Mouse (Mus musculus) cerebellum, postnatal 14 days (tissue): ENCODE measurements around the gene Steap1.

Experiments used
- DNase-seq, 2 experiments: peaks; one replicate each; pipeline ENCODE4 v3.0.0; 2021; ENCODE audit warnings: mixed read lengths in 2 of 2

Gene Steap1

GRCm38 (mm10) chr5:5748866-5749682 lies at the start of gene Steap1:
Gene Steap1 (minus strand): TSS chr5:5749326.
- peak; percentile 93 to 96 for DNase-seq

DNA sequence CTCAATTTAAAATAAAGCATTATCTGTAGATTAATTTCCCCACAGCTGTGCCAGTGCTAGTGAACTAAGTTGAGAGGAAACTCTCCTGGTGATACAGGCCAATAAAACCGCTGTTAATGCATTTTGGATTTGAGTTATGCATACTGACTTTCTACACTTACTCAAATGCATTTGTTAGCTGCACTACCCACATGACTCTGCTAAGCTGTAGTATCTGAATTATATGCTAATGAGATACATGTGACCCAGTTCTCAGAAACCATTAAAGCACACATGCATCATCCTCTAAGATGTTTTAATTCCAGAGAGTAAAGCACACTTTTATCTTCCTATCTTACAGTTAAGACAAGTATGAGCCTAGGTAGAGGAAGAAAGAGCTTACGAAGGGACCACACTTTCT lies 38.0 kb upstream of the Steap1 start:
- DNase-seq, result no peak

DNA sequence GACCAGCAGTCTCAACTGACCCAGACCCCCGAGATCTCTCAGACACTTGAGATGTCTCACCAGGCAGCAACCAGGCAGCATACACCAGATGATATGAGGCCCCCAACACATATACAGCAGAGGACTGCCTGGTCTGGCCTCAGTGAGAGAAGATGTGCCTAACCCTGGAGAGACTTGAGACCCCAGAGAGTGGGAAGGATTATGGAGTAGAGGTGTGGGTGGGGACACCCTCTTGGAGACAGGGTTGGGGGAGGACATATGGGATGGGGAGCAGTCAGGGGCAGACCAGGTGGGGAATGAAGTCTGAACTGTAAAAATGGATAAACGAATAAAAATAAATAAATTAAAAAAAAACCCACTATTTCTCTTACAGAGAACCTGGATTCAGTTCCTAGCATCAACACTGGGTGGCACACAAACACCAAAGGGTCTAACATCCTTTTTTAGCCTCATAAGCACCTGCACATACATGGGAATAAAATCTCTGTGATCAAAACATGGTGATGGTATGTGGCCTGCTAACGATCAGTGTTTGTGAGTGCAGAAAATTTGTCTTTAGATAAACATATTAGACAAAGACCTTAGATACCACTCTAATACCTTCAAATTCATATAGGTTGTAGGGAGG lies 7.4 kb upstream of the Steap1 start:
- DNase-seq, result peak; percentile 20 to 41

- DNase-seq, result peak; percentile 80 to 83
Observed at GRCm38 (mm10) chr5:5755039-5755438, 5.9 kb upstream of the Steap1 start.

DNA sequence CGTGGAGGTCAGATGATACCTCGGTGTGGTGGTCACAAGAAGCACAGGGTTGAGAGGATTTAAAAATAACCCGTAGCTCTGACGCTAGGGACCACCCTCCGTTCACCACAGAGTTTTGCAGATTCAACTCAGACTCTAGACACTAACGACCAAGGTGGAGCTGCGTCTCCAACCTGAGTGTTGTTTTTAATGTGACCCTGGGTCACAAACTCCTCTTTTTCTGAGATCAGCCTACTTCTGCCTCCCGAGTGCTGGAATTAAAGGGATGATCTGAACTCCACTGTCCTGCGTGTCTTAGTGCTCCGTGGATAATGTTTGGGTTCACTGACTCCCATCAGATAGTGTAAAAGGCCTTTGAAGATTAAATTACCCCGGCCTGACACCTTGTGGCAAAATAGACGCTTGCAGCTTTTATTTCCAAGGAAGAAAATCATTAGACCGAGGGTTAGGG lies 671 bp upstream of the Steap1 start:
- peak; percentile 68 to 77 for DNase-seq

DNA sequence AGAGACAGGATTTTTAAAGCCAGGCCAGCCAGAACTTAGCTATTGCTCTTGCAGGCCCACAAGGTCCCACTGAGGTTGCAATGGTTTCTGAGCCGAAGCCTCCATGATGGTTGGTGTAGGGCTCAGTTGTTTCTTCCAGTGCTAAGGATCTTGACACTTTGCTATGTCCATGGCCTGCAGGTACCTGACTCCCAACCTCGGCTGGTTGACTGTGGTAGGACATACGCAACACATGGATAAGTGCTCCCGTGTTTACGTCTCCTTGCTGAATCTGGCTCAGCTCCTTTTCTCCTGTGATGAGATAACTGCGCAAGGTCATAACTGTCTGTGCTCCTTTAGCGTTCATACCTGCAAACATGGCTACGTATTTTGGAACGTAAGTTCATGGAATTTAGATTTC lies 14.7 kb downstream of the Steap1 start:
- no peak for DNase-seq

- no peak for DNase-seq
Observed at GRCm38 (mm10) chr5:5732858-5733257, 16.3 kb downstream of the Steap1 start.

- no peak for DNase-seq
Observed at GRCm38 (mm10) chr5:5732208-5732607, 16.9 kb downstream of the Steap1 start.

DNA sequence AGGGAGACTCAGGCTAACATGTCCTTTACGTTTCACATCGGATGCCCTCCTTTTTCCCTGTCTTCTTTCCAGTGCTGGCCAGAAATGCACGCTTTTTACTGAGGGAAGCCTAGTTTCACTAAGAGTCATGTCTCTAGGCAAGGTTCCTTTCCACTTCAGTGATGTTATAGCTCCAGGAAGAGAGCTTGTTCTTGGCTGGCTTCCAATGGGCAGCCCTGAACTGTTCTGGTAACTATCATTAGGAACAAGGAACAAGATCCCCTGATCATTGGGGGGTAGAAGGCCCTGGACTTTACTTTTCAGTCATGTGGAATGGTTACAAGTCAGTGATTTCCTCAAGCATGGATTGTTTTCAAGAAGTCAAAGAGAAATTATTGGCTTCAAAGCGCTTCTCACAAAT lies 19.2 kb downstream of the Steap1 start:
- DNase-seq, result peak; percentile 4 to 6

GRCm38 (mm10) chr5:5722217-5722616 lies 26.9 kb downstream of the Steap1 start:
- DNase-seq, result no peak

GRCm38 (mm10) chr5:5711032-5711431 lies 38.1 kb downstream of the Steap1 start:
- no peak for DNase-seq

GRCm38 (mm10) chr5:5707341-5708278 lies 41.5 kb downstream of the Steap1 start:
- DNase-seq, result no peak

GRCm38 (mm10) chr5:5705019-5705418 lies 44.1 kb downstream of the Steap1 start:
- DNase-seq, result no peak

- no peak for DNase-seq
Observed at GRCm38 (mm10) chr5:5700386-5700785, 48.7 kb downstream of the Steap1 start.

- DNase-seq, result no peak
Observed at GRCm38 (mm10) chr5:5698830-5699229, 50.3 kb downstream of the Steap1 start.

- no peak for DNase-seq
Observed at GRCm38 (mm10) chr5:5695401-5695942, 53.7 kb downstream of the Steap1 start.

- DNase-seq, result peak; percentile 48 to 61
Observed at GRCm38 (mm10) chr5:5693956-5694653, 55.0 kb downstream of the Steap1 start, which contains the start of gene Steap2. Gene Steap2 (minus strand): TSS chr5:5694578.

DNA sequence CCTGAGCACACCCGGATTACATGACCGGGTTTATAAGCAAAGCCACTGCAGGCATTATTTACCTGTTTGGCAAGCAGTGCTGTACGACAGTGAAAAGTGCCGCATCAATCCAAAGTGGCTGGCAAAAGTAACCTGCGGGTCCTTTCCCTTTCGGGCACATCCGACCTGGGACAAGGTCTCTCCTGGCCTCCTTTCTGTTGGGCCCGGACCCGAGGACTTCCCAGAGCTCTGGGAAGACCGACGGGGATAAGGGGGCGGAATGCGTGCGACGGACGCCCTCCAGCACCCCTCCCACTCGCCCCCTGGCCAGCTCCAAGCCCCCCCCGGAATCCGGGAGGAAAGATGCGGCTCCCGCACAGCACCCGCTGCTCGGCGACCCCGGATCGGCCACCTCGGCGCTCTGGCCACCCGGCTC lies 55.6 kb downstream of the Steap1 start:
- peak; percentile 32 to 33 for DNase-seq

GRCm38 (mm10) chr5:5692167-5692738 lies 56.9 kb downstream of the Steap1 start:
- no peak for DNase-seq

GRCm38 (mm10) chr5:5688945-5689540 lies 60.1 kb downstream of the Steap1 start:
- DNase-seq, result no peak

GRCm38 (mm10) chr5:5688228-5688627 lies 60.9 kb downstream of the Steap1 start:
- DNase-seq, result no peak
